Mouse (Mus musculus) megakaryocyte, embryonic 14.5 days (primary cell): Measurements from ENCODE around the gene Cmas.

ENCODE experiments used
- FLI1 ChIP-seq: IDR thresholded peaks from 2 replicates; pipeline ENCODE4 v1.6.1; 2012; ENCODE audit warnings: low read length, inconsistent platforms, mixed read lengths
- GATA1 ChIP-seq: IDR thresholded peaks from 3 replicates; pipeline ENCODE4 v1.6.1; 2012; ENCODE audit warnings: mixed read lengths, low read length, inconsistent platforms, borderline replicate concordance

DNA sequence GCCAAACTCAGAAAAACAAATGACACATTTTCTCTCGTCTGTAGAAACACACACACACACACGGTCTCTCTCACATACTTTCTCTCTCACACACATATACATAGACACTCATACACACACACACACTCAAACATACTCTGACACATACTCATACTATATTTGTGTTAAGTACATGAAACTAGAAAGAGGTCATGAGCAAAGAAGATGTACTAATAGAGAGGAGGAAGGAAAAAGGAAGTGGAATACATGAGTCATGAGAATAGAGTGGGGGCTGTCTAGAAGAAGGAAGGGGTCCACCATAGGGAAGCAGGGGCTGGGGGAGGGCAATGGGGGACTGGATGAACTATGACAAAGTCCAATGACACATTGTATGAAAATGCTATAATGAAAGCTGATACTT is 9.3 kb upstream of the Cmas start:
- TF ChIP-seq GATA1 (no peak), FLI1 (no peak)
